Mouse (Mus musculus) right cerebral cortex, postnatal 10 days (tissue): ENCODE results near the gene Csf3.

Experiments
- DNase-seq, 2 experiments: peaks; one replicate each; pipeline ENCODE4 v3.0.0; 2021; ENCODE audit warnings: low spot score in 2 of 2

Gene Csf3

GRCm38 (mm10) chr11:98747804-98748505 is 46.9 kb downstream of the Csf3 start:
- peak in 1 of 2 experiments; percentile 58 for DNase-seq

- DNase-seq = peak in 1 of 2 experiments; percentile 72
Observed at GRCm38 (mm10) chr11:98748506-98749416, 47.7 kb downstream of the Csf3 start.

DNA sequence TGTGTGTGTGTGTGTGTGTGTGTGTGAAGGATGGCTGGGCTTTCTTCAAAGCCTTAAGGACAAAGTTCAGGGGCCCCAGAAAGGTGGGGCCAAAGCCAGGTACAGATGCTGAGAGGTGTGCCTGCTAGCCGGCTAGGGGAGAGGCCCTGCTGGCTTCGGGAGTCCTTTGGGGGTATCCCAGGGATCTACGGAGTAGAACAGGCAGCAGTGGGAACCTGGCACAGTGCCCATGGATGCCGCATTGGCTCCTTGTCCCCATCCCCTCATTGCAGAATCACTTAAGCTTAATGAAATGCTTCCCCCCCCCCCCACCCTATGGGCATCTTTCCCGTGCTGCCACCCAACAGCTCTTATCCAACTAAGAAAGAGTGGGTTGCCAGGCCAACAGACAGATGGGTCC is 48.7 kb downstream of the Csf3 start:
- peak; percentile 84 to 85 for DNase-seq

DNA sequence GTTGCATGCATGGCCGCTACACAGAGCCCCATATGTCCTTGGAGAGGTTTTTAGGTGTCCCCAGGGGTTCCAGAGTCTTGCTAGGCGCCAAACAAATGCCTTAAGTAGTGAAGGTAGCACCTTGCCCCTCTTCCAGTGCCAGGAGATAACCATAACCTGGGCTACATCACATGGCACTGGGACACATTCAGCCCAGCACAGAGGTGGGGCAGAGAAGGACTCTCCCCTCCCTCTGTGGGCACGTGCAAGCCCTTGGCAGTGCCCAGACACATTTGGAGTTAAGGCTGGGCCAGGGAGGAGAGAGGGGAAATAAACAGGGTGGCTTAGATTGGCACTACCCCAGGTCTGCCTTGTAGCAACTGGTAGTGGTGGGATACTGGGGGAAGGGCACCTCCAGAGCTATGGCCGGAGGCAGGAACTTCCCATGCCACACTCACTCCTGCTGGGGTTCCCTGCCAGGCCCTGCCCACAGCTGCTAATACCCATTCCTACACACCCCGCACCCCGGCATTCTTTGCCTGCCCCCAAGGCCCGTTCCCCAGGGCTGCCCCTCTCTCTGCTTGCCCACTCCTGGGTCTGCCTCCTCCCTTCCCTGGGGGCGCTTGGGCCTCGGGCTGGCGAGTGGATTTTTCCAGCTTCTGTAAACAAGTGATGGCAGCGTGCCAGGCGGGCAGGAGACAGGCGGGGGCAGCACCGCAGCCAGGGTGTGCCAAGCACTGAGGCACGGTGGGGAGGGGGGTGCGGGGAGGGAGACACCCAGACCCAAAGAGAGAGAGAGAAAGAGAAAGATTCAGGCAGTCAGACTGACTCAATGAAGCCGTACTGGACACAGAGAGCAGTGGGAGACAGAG is 49.5 kb downstream of the Csf3 start:
- peak; percentile 92 to 93 for DNase-seq

- DNase-seq = no peak
Observed at GRCm38 (mm10) chr11:98751221-98751782, 50.2 kb downstream of the Csf3 start.

GRCm38 (mm10) chr11:98752562-98753140 is 51.6 kb downstream of the Csf3 start:
- no peak for DNase-seq
